Mouse (Mus musculus) regulatory T cell (primary cell): ENCODE measurements around the gene Ttc21a.

Source experiments
- in situ Hi-C: fragments of 300-600 bp; cut with MboI, MseI; formaldehyde crosslinking; loops from one replicate; pipeline ENCODE4 v1.15.1; 2025; ENCODE audit warnings: high pct_unique_total_duplicates

Ttc21a gene

GRCm38 (mm10) chr9:119937005-119937773 is at the start of gene Ttc21a, which contains the start of gene Gorasp1:
Ttc21a (plus strand) TSS chr9:119937606.
Gorasp1 (minus strand) TSS chr9:119937565.
- in situ Hi-C loops = no loop called here

- in situ Hi-C loops = no loop called here
These were observed 48.6 kb upstream of the Ttc21a start for GRCm38 (mm10) chr9:119888843-119889246.

- in situ Hi-C loops = no loop called here
These were observed 48.0 kb upstream of the Ttc21a start for GRCm38 (mm10) chr9:119889446-119889845.

GRCm38 (mm10) chr9:119890692-119891091 is 46.7 kb upstream of the Ttc21a start:
- in situ Hi-C loops = loop anchor here (5.0 kb wide), 1 partner anchor 88 kb away; no protein-coding TSS in a partner anchor

- in situ Hi-C loops = loop anchor here (5.0 kb wide), 1 partner anchor 92 kb away; no protein-coding TSS in a partner anchor
These were observed 43.5 kb upstream of the Ttc21a start for GRCm38 (mm10) chr9:119893881-119894280.

GRCm38 (mm10) chr9:119894339-119895009 is 42.9 kb upstream of the Ttc21a start, which contains the start of gene Wdr48:
Wdr48 (plus strand) TSS chr9:119894878.
- in situ Hi-C loops = loop anchor here (5.0 kb wide), 1 partner anchor 92 kb away; no protein-coding TSS in a partner anchor

- in situ Hi-C loops = no loop called here
These were observed 42.2 kb upstream of the Ttc21a start for GRCm38 (mm10) chr9:119895040-119895721.

- in situ Hi-C loops = no loop called here
These were observed 38.0 kb upstream of the Ttc21a start for GRCm38 (mm10) chr9:119899446-119899845.

- in situ Hi-C loops = no loop called here
These were observed 34.8 kb upstream of the Ttc21a start for GRCm38 (mm10) chr9:119902410-119903151.

GRCm38 (mm10) chr9:119908708-119909107 is 28.7 kb upstream of the Ttc21a start:
- in situ Hi-C loops = no loop called here

GRCm38 (mm10) chr9:119909931-119910330 is 27.5 kb upstream of the Ttc21a start:
- in situ Hi-C loops = no loop called here

GRCm38 (mm10) chr9:119913087-119913838 is 24.1 kb upstream of the Ttc21a start:
- in situ Hi-C loops = no loop called here

- in situ Hi-C loops = no loop called here
These were observed 17.5 kb upstream of the Ttc21a start for GRCm38 (mm10) chr9:119919858-119920257.

- in situ Hi-C loops = no loop called here
These were observed 13.9 kb upstream of the Ttc21a start for GRCm38 (mm10) chr9:119923462-119923861.

GRCm38 (mm10) chr9:119925120-119925657 is 12.2 kb upstream of the Ttc21a start:
- in situ Hi-C loops = no loop called here

- in situ Hi-C loops = no loop called here
These were observed 11.7 kb upstream of the Ttc21a start for GRCm38 (mm10) chr9:119925729-119926128.

GRCm38 (mm10) chr9:119926497-119926896 is 10.9 kb upstream of the Ttc21a start:
- in situ Hi-C loops = no loop called here

- in situ Hi-C loops = no loop called here
These were observed 5.0 kb upstream of the Ttc21a start for GRCm38 (mm10) chr9:119932358-119932757.

GRCm38 (mm10) chr9:119933675-119934074 is 3.7 kb upstream of the Ttc21a start:
- in situ Hi-C loops = no loop called here

- in situ Hi-C loops = no loop called here
These were observed 1.1 kb downstream of the Ttc21a start for GRCm38 (mm10) chr9:119938496-119938895.
